Mouse (Mus musculus) liver, postnatal 0 days (tissue): Measurements from ENCODE around the gene Ccnjl.

Source experiments
- CTCF ChIP-seq: sonication (generic); IDR thresholded peaks from 2 replicates; pipeline ENCODE4 v1.5.1; 2016; ENCODE audit warnings: antibody characterized with exemption, low read depth
- EP300 ChIP-seq: IDR thresholded peaks from 2 replicates; pipeline ENCODE4 v1.6.1; 2016; ENCODE audit warnings: antibody characterized with exemption, low read depth, mild to moderate bottlenecking

DNA sequence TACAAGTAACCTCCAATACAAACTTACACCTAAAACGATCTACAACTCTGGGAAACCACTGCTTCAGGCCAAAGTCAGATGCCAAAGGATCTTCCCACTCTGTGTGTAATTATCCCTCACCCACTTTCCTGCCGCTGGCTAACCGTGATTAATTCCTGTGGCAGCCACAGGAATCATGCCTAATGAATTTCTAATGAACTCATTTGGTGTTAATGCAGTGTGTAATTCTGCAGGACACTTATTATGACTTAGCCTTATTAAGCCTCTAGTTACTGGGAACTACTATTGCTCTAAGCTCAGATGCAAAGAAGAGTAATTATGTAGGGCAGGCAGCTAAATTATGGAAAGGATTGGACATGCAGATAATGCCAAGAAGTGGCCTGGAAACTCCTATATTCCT lies 79.9 kb downstream of the Ccnjl start:
- TF ChIP-seq CTCF: no peak
- TF ChIP-seq EP300: no peak
